Mouse (Mus musculus) urinary bladder, postnatal 14 days (tissue): Measurements from ENCODE around the gene Gm10762.
A peak's percentile ranks its signal among the peaks of the same experiment; 100 is the strongest.
"Not testable (repeated sequence)": the region's sequence is repeated elsewhere in the genome, so short reads cannot be mapped to it uniquely, and the experiment has no call there.

ENCODE experiments used
- DNase-seq: peaks from one replicate; pipeline ENCODE4 v3.0.0; 2021; ENCODE audit warnings: low spot score

Gene Gm10762

GRCm38 (mm10) chr2:128967661-128968441, at the start of gene Gm10762:
Gene Gm10762, minus strand, starts transcription at chr2:128967725.
- peak; percentile 83 for DNase-seq

- DNase-seq = not testable (repeated sequence)
Measured at GRCm38 (mm10) chr2:129008867-129009266, 41.3 kb upstream of the Gm10762 start.

- no peak for DNase-seq
Measured at GRCm38 (mm10) chr2:129006194-129006749, 38.7 kb upstream of the Gm10762 start.

DNA sequence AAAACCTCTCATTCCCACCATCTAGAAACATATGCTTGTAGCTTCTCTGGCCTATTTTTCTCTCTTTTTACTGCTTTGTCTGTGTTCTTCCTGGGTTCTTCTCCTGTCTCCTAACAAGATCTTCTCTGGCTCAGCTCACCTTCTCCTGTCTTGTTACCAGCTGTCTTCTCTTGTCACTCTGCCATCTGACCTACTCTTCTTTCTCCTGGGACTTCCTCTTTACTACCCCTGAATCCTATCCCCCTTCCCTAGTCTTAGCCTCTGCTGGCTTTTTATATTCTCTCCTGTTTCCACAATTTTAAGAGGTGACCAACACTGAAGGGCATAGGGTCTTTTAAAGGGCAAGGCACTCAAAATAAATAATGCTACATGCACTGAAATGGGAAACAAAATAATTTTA, 37.3 kb upstream of the Gm10762 start:
- no peak for DNase-seq

GRCm38 (mm10) chr2:128984746-128985145, 17.2 kb upstream of the Gm10762 start:
- DNase-seq = no peak

DNA sequence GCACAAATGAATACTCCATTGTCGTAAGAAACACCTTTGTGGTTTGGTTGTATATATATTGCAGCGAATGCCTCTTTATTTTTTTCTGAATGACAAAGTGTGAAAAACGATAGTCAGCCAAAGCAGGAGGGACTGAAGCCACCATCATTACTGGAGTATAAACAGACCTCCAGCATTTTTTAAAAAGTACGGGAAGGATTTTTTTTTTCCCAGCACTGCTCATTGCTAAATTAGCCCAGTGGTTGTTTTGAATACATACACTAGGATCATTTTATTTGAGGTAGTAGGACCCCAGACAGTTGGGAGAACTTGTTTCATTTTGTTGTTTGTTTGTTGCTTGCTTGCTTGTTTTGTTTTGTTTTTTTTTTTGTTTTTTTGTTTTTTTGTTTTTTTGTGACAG, 8.0 kb upstream of the Gm10762 start:
- DNase-seq = no peak

DNA sequence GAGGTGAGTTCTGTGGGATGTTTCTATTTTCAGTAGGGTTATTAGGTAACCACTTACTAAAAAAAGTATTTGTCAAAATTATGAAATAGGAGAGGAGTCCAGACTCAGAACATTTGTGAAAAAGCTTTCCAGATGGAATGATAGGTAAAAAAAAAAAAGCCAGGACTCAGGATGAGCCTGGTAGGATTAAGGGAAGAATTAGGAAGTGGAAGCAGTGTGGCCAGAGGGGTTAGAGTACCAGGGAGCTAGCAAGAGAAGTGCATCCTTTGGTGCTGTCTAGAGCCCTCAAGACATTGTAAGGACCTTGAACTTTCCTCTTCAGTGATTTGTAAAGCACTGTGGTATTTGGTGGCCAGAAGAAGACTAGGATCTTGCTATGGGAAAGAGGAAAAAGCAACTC, 4.8 kb upstream of the Gm10762 start:
- no peak for DNase-seq

DNA sequence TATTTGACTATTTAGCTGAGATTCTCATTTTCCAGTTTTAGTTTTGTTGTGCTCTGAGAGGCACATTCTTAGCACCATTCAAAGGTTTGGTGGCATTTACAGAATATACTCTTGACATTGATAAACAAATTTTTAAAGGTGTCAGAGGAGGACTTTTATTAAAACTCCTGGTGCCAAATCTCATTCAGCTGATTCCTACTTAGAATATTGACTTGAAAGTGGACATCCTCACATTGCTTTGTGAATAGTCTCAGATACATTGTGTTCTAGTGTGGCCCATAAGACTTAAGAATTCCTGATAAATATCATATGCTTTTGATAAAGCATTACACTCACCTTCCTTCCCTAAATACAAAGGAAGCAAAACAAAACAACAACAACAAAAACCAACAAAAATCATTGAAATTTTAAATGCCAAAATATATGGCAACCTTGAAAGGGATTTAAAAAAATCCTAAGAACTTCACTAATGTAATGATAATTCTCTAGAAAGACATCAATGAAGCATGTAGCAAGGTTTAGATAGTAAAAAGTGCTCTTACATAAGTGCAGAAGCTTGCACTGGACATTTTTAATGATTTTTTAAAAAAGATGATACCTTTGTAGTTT, 1.1 kb upstream of the Gm10762 start:
- no peak for DNase-seq

DNA sequence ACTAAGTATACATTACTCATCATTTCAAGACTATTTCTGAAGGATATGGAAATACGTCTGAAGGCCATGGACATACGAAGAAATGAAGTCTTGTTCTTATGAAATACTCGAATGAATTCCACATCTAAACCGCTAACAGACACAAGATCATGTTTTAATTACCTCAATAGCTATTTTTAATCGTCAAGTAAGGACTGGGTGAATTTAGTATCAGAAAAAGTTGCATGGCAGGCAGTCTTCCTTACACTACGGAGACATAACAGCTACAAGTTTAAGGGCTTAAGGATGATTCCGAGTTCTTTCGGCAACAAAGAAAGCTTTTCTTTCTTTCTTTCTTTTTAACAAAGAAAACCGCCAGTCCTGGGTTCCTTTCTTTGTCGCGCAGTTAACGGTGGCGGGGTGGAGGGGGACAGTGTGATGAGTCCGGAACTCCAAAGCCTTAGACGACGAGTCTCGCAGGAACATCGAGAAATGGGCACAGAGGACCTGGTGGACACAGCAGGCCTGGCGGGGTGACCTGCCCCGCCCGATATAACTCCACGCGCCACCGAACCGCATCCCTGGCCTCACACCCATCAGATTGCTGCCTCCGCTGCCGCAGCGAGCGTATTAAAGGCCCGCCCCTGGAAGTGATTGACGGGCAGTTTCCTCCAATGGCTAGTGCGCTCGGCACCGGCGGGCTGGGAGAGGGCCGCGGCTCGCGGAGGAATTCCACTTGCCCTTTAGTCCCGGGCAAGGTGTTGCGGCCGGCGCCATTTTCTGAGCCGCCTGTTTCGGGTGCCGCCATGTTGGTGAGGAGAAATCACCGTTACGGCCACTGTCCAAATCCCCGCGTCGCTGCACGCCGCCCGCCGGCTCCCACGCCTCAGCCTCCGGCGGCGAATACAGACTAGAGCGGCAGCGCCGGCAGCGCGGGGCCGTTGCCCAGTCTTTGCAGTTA, 614 bp downstream of the Gm10762 start, which contains the start of gene Zc3h6:
TSS of gene Zc3h6 (plus strand) at position 762 of the 940 bp plus-strand sequence.
- peak; percentile 99 for DNase-seq

DNA sequence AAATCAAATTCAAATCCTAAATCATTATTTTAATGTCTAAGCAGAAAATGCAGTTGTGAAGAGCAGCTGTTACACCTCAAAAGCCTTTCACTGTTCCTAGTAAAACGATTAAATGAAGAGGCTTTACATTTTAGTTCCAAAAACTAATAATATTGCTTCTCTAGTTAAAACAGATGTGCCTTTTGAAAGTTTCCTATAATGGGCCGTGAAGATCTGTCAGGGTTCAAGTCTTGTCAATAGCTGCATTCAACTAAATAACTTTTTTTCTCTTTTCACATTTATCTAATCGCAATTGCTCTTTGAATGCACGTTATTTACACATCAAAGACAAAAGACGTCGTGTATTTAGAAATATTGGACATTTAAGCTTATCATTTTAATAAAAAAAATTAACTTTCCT, 1.3 kb downstream of the Gm10762 start:
- no peak for DNase-seq

DNA sequence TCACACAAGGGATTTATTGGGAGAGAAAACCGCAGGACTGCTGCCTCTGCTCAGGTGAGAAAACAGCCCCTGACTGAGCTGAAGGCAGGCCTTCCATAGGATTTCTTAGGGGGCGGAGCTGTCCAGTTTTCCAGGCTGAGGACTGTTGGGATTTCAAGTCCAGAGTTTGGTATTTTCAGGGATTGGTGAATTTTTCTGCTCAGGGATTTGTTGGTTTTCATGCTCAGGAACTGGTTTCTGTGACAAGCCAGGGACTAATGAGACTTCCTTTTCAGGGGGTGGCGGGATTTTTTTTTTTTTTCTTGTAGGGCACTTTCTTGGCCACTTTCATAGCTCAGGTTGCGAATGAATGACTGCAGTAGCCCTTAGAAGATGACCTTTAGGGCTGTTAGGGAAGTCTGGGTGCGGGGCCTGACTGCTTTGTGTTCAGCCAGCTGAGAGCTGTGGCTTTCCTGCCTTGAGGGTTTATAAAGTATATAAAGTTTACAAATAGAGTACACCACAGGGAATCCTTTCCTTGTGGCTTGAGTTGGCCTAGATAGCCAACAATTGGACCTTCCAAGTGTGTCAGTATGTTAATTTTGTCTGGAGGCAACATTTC, 1.9 kb downstream of the Gm10762 start:
- DNase-seq = no peak

DNA sequence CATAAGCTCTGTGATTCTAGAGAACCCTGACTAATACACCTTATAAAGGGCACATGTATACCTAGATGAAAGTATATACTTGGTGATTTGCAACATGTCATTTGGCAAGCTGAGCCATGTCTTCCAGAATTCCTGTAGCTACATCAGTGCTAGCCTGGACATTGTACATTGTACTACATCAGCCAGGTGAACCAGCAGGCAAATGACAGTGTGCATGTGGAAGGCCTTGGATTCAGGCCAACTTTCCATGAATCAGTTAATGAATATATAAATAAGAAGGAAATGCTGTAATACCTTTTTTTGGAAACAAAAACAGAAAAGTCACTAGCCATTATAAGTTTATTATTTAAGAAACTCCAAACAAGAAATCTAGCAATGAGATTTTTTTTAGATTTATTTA, 13.3 kb downstream of the Gm10762 start:
- DNase-seq = no peak

DNA sequence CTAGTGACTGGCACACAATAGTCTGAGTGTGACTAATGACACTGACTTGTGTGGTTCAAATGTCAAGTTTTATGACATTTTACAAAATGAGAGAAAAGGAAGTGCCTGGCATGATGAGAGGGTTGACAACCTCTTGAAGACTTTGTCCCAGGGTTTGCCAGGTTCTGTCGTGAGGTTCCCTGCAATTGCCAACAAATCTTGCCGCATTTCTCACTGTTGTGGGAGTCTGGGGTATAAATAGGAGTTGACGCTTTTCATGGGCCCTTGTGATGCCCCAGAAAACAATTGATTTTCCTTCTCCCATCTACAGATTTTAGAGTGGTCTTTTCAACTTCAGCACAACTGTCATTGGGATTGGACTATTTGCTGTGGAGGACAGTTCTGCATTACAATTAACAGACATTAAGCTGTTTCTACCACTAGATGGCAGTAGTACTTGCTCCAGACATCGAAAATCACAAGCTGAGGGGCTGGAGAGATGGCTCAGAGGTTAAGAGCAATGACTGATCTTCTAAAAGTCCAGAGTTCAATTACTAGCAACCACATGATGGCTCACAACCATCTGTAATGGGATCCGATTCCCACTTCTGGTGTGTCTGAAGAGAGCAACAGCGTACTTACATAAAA, 19.4 kb downstream of the Gm10762 start:
- no peak for DNase-seq

- peak; percentile 97 for DNase-seq
Measured at GRCm38 (mm10) chr2:128943538-128944528, 23.7 kb downstream of the Gm10762 start, which contains the start of gene Zc3h8. Gene Zc3h8, minus strand, starts transcription at chr2:128944077.

- DNase-seq = no peak
Measured at GRCm38 (mm10) chr2:128936256-128936655, 31.3 kb downstream of the Gm10762 start.

- DNase-seq = no peak
Measured at GRCm38 (mm10) chr2:128930704-128931103, 36.8 kb downstream of the Gm10762 start.

DNA sequence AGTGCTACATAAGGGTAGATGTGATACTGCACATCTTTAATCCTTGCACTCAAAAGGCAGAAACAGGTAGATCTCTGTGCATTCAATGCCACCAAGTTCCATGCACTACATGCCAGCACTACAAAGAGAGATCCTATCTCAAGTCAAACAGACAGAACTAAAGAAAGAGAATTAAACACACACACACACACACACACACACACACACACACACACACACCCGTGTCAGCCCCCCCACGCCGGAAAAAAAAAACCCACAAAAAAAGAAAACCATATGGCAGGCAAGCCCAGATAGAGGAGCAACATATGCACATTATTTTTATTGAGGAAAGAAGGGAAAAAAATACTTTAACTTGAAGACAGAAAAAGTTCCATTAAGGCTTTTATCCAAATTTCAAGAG, 39.1 kb downstream of the Gm10762 start:
- no peak for DNase-seq

DNA sequence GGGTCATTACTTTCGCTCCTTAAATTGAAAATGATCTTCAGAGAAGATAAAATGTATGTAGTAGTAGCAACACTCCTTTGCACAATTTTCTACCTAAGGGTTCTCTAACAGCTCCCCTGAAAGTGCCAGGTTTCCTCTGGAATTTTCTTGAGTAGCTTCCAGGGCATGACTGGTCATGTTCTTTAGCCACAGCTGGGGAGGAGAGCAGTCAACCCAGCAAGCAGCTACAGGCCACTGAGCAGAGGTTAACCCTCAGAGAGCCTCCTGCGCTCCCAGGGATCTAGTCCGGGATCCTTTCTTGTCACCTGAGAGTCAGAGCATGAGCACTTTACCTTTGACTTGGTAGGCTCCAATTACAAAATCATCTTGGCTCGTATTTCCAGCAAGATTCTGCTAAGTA, 42.7 kb downstream of the Gm10762 start:
- DNase-seq = no peak
